Mouse (Mus musculus): ENCODE results near the gene Ubxn11.

DNA sequence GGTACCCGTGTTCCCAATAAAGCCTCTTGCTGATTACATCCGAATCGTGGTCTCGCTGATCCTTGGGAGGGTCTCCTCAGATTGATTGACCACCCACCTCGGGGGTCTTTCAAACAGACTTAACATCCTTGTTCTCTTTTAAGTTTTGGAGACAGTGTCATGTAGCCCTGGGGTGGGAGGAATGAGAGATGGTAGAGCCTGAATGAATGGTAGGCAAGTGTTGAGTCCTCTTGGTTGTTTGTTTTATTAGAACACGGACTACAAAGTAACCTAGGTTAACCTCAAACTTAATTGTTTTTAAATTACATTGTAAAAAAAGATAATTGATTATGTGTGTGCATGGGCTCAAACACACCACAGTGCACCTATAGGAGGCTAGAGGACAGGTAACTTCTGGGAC, 62.2 kb downstream of the Ubxn11 start:
- TF ChIP-seq CTCF (IDR thresholded peaks at IDR 0.05; ENCODE audit: control insufficient read depth, insufficient read depth, low read length) = no peak
- no peak for TF ChIP-seq POLR2A (IDR thresholded peaks at IDR 0.05; ENCODE audit: borderline replicate concordance, control insufficient read depth, low read depth, low read length)
